Mouse (Mus musculus) forebrain, embryonic 13.5 days (tissue): Measurements from ENCODE around the gene Cited1. TPM values are rescaled to one million over a fixed set of nuclear protein-coding genes. Genes with fewer than 3 reads are reported as not detected.

ENCODE experiments used
- microRNA-seq: library from miRNA; unstranded; fragments of <30 nt; microRNA quantifications from one replicate; pipeline ENCODE4, GENCODE M21; 2016
- polyA plus RNA-seq: library from polyadenylated mRNA; unstranded; fragments of >200 nt; fragmentation: Nextera tagmentation; extraction: Ambion mirVana; gene quantifications from 2 replicates; pipeline ENCODE4 v1.2.1, GENCODE M21; 2015

Gene Cited1
- polyA plus RNA-seq, 1 experiment from 2014 or later: 8.5 TPM

Small RNA genes lying within 50 kb of the gene (microRNA-seq; reads per million reads assigned to microRNA genes)
- not detected for gene Gm26318

Other genes with a start within 250 kb of the Cited1 start
- 9.4 and 10.3 TPM in 2 replicates for gene Rtl5, start 180.9 kb downstream of the Cited1 start, polyA plus RNA-seq
- 70.5 and 86.0 TPM in 2 replicates for gene Pin4, start 132.7 kb downstream of the Cited1 start, polyA plus RNA-seq
- gene Ercc6l, start 95.1 kb downstream of the Cited1 start, polyA plus RNA-seq: 9.8 and 9.9 TPM in 2 replicates
- 577 and 591 TPM in 2 replicates for gene Rps4x, start 62.8 kb downstream of the Cited1 start, polyA plus RNA-seq